Mouse (Mus musculus) C2C12 (cell line): Measurements from ENCODE around the gene Pank2.
"Not testable (repeated sequence)": the region's sequence is repeated elsewhere in the genome, so short reads cannot be mapped to it uniquely, and the experiment has no call there.

Source experiments
- CEBPB ChIP-seq: IDR thresholded peaks from one replicate; pipeline ENCODE4 v1.6.1; 2011; ENCODE audit warnings: low read depth, mild to moderate bottlenecking, control low read depth, moderate library complexity
- CTCF ChIP-seq: IDR thresholded peaks from one replicate; pipeline ENCODE4 v1.5.1; 2011; ENCODE audit not compliant: control insufficient read depth, insufficient read depth, insufficient read length
- MYOD1 ChIP-seq: IDR thresholded peaks from one replicate; pipeline ENCODE4 v1.6.1; 2011; ENCODE audit warnings: low read depth; ENCODE audit not compliant: control insufficient read depth, insufficient read length
- USF1 ChIP-seq: IDR thresholded peaks from one replicate; pipeline ENCODE4 v1.6.1; 2011; ENCODE audit warnings: low read depth, mild to moderate bottlenecking, control low read depth, moderate library complexity

DNA sequence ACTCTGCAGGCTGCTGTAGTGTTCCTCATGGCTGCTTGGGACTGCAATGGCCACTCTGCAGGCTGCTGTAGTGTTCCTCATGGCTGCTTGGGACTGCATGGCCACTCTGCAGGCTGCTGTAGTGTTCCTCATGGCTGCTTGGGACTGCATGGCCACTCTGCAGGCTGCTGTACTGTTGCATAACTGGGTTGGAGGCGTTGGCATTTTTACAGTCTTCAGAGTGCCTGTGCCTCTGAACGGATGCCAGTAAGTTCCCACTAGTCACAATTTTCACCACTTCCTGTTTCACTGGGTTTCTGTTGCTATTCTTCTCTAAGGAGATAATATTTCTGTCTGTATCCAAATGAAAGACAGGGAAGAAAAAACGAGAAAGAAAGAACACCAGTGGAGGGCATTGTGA, 58.9 kb downstream of the Pank2 start:
- not testable (repeated sequence) for TF ChIP-seq CTCF, MYOD1, USF1
- TF ChIP-seq CEBPB: peak; percentile 84
